Mouse (Mus musculus) brain, embryonic 14.5 days (tissue): ENCODE measurements around the gene Cfl1.

Source experiments
- CTCF ChIP-seq: fragments of 200-500 bp; IDR thresholded peaks from 2 replicates; pipeline ENCODE4 v1.5.1; 2012; ENCODE audit warnings: inconsistent platforms, mild to moderate bottlenecking, moderate library complexity, borderline replicate concordance; ENCODE audit not compliant: insufficient read depth, insufficient read length; ENCODE audit errors: extremely low read depth
- POLR2A ChIP-seq: fragments of 200-500 bp; IDR thresholded peaks from 2 replicates; pipeline ENCODE4 v1.6.1; 2012; ENCODE audit warnings: mild to moderate bottlenecking, inconsistent platforms, borderline replicate concordance; ENCODE audit not compliant: poor library complexity, insufficient read depth, insufficient read length, severe bottlenecking; ENCODE audit errors: extremely low read depth

DNA sequence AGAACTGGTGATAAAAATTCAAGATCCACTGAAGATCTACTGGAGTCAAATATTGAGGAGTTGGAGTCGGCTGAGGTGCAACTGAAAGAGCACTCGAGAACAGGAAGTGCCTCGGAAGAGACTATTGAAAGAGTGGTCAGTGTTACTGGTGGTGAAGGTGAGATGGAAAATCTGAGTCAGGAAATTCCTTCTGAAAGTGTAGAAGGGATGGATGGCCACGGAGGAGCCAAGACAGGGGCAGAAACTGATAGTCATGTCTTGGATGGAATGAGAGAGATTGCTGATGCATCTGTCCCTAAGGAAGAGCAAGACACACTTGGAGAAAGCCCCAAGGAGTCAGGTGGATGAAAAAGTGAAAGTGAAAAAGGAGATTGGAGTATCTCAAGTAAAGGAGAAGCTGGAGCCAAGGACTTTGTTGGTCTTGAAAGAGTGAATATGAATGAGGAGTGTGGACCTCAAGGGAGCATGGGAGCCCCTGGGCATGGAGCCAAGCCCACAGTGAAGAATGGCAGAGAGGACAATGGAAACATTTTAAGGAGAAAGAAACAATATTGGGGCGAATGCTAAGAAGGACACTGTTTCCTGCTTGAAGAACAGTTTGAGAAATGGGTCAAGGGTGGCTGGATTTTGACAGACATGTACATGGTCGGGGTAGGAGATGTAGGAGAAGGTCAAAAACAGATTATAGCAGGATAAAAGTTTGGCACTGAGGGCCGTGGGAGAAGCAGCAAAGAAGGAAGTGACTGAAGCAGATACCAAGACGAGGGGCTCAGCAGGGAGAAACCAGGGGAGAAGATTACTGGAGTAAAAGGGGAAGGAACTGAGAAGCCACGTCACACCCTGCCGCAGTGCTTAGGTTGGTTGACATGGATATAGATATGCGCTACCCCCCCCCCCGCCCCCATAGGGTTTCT is 22.1 kb downstream of the Cfl1 start:
- TF ChIP-seq CTCF (no peak), POLR2A (no peak)
